Mouse (Mus musculus) spleen, postnatal 4 days (tissue): ENCODE data around the gene Tgfbr3.

Experiments used
- DNase-seq, 2 experiments: peaks; one replicate each; pipeline ENCODE4 v3.0.0; 2022; ENCODE audit warnings: low spot score in 2 of 2

Gene Tgfbr3

GRCm38 (mm10) chr5:107210040-107210439 is 79.4 kb downstream of the Tgfbr3 start:
- DNase-seq = no peak

GRCm38 (mm10) chr5:107207911-107208310 is 81.5 kb downstream of the Tgfbr3 start:
- DNase-seq = no peak

DNA sequence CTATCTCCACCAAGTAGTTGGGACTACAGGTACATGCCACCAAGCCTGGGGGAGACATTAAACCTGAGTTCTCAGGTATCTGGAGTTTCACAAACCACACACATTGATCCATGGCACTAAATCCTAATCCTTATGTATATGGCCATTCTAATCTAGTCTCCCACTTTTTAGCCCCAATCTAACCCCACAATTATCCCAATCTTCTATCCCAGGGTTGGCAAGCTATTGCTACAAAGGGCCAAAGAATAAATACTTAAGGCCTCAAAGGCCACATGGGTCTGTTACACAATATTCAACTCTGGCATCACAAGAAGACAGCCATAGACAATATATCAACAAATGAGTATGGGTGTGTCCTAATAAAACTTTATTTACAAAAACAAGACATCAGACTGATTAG is 85.1 kb downstream of the Tgfbr3 start:
- no peak for DNase-seq

GRCm38 (mm10) chr5:107202801-107203559 is 86.4 kb downstream of the Tgfbr3 start:
- DNase-seq = no peak

DNA sequence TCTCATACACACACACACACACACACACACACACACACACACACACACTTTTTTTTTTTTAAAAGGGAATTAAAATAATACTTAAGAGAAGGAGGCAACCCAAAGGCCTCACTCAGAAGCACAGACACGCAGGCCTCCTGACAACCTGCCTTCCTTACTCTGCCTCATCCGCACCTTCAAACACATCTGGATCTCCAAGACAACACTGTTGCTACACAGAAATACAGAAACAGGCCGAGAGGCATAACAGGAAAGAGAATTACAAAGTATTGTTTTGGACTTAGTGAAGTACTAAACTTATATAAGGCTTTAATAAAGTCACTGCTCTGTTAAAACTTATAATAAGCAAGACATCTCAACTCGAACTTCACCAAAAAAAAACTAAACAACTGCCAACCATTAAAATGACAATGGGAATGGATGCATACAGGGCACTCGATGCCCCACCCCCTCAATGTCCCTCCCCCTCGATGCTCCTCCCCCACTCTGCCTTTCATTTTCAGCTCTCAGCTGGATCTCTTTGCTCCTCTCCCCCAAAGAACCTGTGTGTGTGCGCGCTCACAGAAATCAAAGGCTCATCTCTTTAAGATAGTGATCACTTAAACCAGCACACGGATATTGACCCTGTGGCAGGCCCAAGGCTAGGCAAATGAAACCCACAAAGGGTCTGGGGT is 87.8 kb downstream of the Tgfbr3 start:
- no peak for DNase-seq

GRCm38 (mm10) chr5:107200853-107201341 is 88.5 kb downstream of the Tgfbr3 start:
- DNase-seq = no peak

DNA sequence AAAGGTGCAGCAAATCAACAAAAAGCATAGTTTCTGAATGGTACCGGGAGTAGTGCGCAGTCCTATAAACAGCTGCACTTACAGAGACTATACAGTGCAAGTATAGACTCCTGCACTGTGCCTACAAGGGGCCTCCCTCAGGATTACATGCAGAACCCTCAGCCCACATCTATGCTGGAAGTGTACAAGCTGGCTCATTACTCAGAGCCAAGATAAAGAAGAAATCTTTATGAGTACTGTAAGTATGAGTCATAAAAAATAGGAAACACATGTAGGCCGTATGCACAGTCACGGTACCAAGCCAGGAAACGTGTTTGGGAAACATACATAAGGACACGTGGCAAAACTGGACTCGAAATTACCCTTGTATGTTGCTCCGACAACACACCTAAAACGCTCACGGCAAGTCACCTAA is 89.2 kb downstream of the Tgfbr3 start:
- no peak for DNase-seq

DNA sequence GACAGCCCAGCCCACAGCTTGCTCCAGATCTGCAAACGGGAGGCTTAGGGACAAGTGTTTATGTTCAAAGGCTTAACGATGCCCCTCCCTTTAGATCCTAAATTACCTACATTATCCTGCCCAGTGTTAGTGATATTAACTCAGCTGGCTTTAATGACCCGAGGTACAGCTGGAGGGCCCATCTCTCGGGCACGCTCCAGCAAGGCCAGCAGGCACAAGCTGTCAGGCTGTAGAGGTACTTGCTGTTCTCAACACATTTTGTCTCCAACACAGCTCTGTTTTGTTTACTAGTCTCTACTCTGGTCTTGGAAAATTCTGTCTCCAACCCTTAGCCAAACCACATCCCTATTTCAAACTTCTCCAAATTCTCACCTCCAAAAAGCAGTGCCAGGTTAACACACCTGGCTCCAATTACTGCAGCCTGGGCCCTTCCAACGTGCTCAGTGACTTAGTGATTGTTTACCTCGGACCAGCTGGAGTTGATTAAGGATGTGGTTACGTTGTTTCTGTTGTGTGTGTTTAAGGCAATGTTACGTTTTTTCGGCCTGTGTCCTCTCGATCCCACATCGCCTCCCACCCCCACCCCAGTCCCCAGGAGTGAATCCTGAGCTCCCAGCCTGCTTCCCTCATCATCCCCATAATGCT is 93.6 kb downstream of the Tgfbr3 start:
- no peak for DNase-seq

GRCm38 (mm10) chr5:107193160-107193559 is 96.3 kb downstream of the Tgfbr3 start:
- no peak for DNase-seq

DNA sequence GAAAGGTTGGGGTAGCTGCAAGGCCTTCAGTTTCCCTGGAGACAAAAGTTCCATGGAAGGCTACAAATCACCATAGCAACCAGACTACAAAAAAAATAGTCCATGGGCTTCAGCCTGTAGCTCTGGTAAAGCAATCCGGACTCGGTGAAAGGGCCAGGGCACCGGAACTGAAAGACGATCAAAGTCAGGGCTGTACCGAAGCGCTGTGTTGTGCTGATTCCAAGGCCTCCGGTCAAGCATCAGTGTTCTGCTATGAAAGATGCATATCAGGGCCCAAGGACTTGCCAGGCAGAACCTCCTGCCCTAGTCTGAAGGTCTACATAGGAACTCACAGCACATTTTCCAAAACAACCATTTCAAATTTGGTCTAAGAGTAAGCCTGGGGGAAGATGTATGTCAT is 97.1 kb downstream of the Tgfbr3 start:
- DNase-seq = no peak

DNA sequence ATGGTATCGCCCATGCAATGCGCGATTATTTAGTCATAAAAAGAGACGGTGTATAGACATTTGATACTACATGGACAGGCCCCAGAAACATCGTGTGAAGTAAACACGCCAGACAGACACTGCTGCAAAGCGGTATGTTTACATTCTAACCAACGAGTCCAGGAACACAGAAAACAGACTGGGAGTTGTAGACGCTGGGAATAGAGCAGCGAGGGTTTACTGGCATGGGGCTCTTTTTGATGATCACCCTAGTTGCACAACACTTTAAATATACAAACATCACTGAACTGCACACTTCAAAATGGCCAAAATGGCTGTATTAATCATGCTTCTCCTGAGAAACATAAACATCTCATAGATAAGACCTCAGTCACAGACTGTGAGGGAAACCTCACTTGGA is 100.9 kb downstream of the Tgfbr3 start:
- DNase-seq = no peak

DNA sequence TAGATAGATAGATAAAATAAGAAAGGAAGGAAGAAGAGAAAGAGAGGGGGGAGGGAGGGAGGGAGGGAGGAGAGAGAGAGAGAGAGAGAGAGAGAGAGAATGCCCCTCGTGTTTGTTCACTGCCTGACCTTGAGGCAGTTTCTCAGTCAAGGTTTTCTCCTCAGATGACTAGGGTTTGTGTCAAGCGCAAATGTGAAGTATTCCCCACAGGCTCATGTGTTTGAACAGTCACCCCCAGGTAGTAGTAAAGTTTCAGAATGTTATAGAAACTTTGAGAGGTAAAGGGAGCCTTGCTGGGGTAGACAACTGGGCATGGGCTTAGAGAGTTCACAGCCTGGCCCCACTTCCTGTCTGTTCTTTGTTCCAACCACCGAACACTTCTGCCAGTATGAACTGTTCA is 103.2 kb downstream of the Tgfbr3 start:
- DNase-seq = no peak

DNA sequence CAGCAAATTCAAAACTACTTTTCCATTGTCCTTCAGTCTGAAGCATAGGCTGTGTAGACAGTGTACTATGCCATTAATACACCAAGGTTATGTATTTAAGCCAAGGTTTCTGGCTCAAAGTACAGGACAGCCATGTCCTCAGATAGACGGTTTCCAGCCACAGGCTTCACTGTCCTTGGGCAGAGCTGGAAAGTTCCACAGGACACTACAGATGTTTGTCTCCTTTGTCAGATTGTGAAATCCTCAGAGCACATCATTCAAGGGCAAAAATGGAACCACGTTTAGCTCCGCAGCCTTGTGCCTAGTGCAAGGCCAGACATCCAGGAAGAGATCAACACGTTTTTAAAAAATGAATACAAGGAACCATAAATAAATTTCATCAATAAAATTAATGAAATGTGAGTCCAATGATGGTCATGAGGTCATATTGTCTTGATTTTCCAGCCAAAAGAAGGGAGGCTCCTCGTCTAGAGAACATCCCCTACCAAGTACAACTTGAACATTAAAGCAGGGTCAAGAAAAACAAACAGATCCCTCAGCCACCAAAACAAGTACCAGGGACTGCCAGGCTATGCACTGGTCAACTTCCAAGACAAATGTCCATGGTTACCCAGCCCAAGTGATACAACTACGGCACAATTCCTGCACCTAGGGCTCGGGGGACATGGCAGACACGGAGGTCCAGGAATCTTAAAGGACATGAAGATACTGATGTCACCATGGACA is 105.1 kb downstream of the Tgfbr3 start:
- DNase-seq = no peak

GRCm38 (mm10) chr5:107183537-107183936 is 105.9 kb downstream of the Tgfbr3 start:
- DNase-seq = no peak

DNA sequence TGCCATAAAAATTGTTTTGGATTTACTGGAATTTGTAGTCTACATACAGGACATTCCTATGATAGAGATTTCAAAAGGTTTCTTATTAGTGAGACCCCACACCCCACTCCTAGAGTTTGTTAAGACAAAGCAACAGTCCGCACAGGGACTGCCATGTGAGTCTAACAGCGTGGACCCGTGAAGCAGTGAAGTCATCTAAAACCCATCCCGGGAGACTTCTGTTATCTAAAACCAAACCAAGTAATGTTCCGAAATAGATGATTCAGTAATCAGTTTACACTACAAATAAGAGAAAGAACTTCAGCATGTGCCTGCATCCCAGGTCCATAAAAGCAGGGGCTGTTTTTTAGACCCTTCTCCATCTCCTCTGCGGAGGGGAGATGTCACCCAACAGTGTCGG is 106.7 kb downstream of the Tgfbr3 start:
- DNase-seq = no peak

DNA sequence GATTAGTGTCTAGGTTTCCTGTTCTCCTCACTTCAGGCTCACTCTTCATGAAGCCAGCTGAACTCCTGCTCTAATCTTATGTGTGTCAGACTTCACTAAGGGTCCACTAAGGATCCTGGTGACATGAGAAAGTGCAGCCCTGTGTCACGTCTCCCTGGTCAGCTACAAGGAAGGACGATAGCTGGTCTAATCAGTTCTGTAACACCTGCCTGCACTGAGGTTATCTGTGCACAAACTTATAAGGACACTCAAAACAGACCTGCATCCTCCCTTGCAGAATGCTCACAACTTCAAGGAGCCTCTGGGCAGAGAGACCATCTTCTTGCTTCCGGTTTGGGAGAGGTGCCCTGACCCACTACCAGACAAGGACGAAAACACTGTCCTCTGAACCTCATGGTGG is 107.6 kb downstream of the Tgfbr3 start:
- no peak for DNase-seq

- DNase-seq = no peak
These were observed 110.2 kb downstream of the Tgfbr3 start for GRCm38 (mm10) chr5:107179194-107179593.

DNA sequence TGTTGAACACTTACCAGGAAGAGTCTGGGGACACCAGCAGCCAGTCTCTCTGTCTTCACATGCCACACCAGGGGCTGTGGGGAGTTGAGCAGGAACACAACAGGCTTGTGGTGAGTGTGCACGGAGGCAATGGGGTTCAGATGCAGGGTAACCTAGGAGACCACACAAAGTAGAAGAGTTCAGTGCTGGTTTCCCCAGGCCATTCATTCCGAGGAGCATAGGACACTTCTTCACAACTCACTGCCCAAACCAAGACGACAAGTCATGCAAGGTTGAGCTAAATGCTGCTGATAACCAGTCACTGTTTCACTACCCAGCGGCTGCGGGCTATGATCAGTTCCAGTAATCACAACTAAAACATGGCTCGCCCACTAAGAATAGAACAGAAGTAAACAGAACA is 111.6 kb downstream of the Tgfbr3 start:
- no peak for DNase-seq

DNA sequence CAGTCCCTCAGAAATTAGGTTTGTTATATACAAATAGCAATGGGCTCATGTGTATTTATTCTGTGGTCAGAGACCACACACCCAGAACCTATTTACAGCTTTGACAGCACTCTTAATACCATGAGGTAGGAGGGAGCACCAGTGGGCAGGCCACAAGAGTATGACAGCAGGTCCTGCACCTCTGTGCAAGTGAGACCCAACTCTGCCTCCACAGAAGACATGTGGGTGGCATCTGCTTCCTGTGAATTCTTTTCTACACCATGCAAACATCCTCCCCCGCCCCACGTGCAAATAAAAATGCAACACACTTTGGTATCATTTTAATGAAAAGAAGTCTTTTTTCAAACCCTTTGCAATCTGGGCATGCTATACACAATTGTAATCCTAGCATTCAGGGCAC is 112.2 kb downstream of the Tgfbr3 start:
- no peak for DNase-seq

DNA sequence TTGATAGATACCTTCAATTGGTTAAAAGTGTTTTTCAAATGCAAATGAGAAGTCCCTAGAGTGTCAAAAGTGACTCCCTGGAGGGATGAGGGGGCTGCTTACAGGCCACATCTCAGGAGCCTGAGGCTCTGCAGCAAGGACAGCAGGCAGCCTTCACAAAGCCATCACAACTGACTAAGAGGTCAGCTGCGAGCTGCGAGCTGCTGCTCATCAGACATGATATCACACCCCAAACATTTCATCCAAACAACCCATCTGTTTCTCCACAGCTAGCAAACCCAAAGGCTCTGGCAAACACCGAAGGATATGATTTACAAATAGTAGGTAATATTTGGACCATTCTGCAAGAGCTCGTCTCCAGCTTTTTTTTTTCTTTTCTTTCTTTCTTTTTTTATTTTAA is 112.6 kb downstream of the Tgfbr3 start:
- DNase-seq = no peak

DNA sequence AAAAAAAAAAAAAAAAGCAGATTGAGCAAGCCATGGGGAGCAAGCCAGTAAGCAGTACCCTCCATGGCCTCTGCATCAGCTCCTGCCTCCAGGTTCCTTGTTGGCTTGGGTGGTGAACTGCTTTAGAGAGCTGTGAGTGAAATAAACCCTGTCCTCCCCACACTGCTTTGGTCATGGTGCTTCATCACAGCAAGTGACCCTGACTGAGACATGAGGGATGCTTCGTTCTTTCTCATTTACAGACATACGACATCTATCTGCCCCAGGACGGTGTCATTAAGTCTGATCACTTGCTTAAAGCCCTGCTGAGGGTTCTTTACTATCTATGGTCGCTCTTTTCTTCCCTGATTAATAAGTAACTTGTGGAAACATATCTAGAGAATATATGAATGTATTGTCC is 113.2 kb downstream of the Tgfbr3 start:
- DNase-seq = no peak

DNA sequence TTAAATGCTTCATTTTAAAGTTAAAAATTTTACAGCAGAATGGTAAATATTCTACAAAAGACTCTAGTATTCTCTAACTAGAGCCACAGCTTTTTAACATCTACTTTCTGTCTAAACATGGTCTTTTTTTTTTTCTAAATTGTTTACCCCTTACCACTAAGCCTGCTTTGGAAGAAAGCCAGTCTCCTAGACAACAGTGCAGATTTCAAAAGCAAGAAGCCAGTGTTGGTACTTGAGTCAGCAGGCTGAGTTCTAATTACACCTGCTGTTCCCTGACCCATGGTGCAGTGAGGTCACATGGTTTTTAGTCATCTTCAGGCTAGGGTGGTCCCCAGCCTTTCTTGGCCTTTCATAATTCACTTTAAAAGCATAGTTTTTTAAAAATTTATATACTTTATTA is 115.2 kb downstream of the Tgfbr3 start:
- no peak for DNase-seq
